Mouse (Mus musculus): ENCODE measurements around the gene Ccdc17. TPM values are rescaled to one million over a fixed set of nuclear protein-coding genes. Genes with fewer than 3 reads are reported as not detected.

Gene Ccdc17
- polyA plus RNA-seq, 1 experiment from 2014 or later = 5.8 TPM

GRCm38 (mm10) chr4:116615237-116615636 lies 18.8 kb downstream of the Ccdc17 start:
- ATAC-seq = no peak
- WGBS = 99% methylated on average over 2 of the region's 2 CpGs
- Histone ChIP-seq H3K9ac (replicated peaks) (no peak overlapping the region), H3K4me2 (replicated peaks) (no peak overlapping the region), H3K9me3 (no peaks in the 10 kb centered on the region), H3K4me1 (replicated peaks) (no peaks in the 10 kb centered on the region), H3K27ac (no peak overlapping the region), H3K27me3 (no peaks in the 10 kb centered on the region), H3K36me3 (peaks cover 70% of the 10 kb centered on the region), H3K4me3 (replicated peaks) (no peak overlapping the region)

- H3K4me1 ChIP-seq (replicated peaks) = peaks cover 24% of the 10 kb centered on the region
- no peak overlapping the region for H3K9ac ChIP-seq (replicated peaks)
- H3K27ac ChIP-seq = no peak overlapping the region
- ATAC-seq = no peak
- no peaks in the 10 kb centered on the region for H3K9me3 ChIP-seq
- H3K27me3 ChIP-seq = no peaks in the 10 kb centered on the region
- no peak overlapping the region; the same call in 1 of the 2 replicates for H3K4me2 ChIP-seq (replicated peaks)
- peaks cover 30% of the 10 kb centered on the region for H3K36me3 ChIP-seq
- H3K4me3 ChIP-seq (replicated peaks) = peak overlapping the region; percentile 99; the same call in 1 of the 2 replicates
- WGBS = 94% methylated on average over 4 of the region's 4 CpGs
Measured at GRCm38 (mm10) chr4:116624831-116625230, 28.4 kb downstream of the Ccdc17 start.

- H3K27ac ChIP-seq = peak overlapping the region; percentile 96
- peaks cover 17% of the 10 kb centered on the region for H3K36me3 ChIP-seq
- H3K27me3 ChIP-seq = no peaks in the 10 kb centered on the region
- H3K4me2 ChIP-seq (replicated peaks) = peak overlapping the region; percentile 74
- peak overlapping the region; percentile 99 for H3K4me3 ChIP-seq (replicated peaks)
- peaks cover 24% of the 10 kb centered on the region for H3K4me1 ChIP-seq (replicated peaks)
- H3K9ac ChIP-seq (replicated peaks) = peak overlapping the region; percentile 87
- ATAC-seq = peak; percentile 85
- H3K9me3 ChIP-seq = no peaks in the 10 kb centered on the region
- WGBS = 0% methylated on average over 53 of the region's 53 CpGs
Measured at GRCm38 (mm10) chr4:116626658-116627358, 30.4 kb downstream of the Ccdc17 start.

GRCm38 (mm10) chr4:116627359-116627716 lies 30.9 kb downstream of the Ccdc17 start:
- peaks cover 18% of the 10 kb centered on the region for H3K36me3 ChIP-seq
- peaks cover 24% of the 10 kb centered on the region for H3K4me1 ChIP-seq (replicated peaks)
- H3K4me3 ChIP-seq (replicated peaks) = peak overlapping the region; percentile 99
- H3K4me2 ChIP-seq (replicated peaks) = peak overlapping the region; percentile 74
- WGBS = under 1% methylated on average over 13 of the region's 13 CpGs
- H3K27ac ChIP-seq = peak overlapping the region; percentile 96
- no peaks in the 10 kb centered on the region for H3K9me3 ChIP-seq
- peak; percentile 93 for ATAC-seq
- H3K9ac ChIP-seq (replicated peaks) = peak overlapping the region; percentile 87
- no peaks in the 10 kb centered on the region for H3K27me3 ChIP-seq

GRCm38 (mm10) chr4:116627722-116628662 lies 31.5 kb downstream of the Ccdc17 start, which contains the start of gene Nasp:
Nasp (minus strand) TSS chr4:116627941.
- 8% methylated on average over 23 of the region's 23 CpGs for WGBS
- ATAC-seq = peak; percentile 90
- Histone ChIP-seq H3K4me1 (replicated peaks) (peaks cover 24% of the 10 kb centered on the region), H3K27me3 (no peaks in the 10 kb centered on the region), H3K27ac (peak within 1 kb of the TSS; percentile 96), H3K4me3 (replicated peaks) (peak within 1 kb of the TSS; percentile 99), H3K36me3 (peaks cover 20% of the 10 kb centered on the region), H3K9ac (replicated peaks) (peak within 1 kb of the TSS; percentile 87), H3K9me3 (no peaks in the 10 kb centered on the region), H3K4me2 (replicated peaks) (peak within 1 kb of the TSS; percentile 74)

- Histone ChIP-seq H3K9ac (replicated peaks) (no peak overlapping the region), H3K4me1 (replicated peaks) (no peaks in the 10 kb centered on the region), H3K4me3 (replicated peaks) (no peak overlapping the region), H3K27me3 (no peaks in the 10 kb centered on the region), H3K36me3 (peaks cover 80% of the 10 kb centered on the region), H3K9me3 (no peaks in the 10 kb centered on the region), H3K27ac (no peak overlapping the region), H3K4me2 (replicated peaks) (no peak overlapping the region)
- no peak for ATAC-seq
- 98% methylated on average over 1 of the region's 1 CpGs for WGBS
Measured at GRCm38 (mm10) chr4:116635197-116635596, 38.7 kb downstream of the Ccdc17 start.

GRCm38 (mm10) chr4:116638821-116639220 lies 42.4 kb downstream of the Ccdc17 start:
- no peak overlapping the region for H3K27ac ChIP-seq
- no peaks in the 10 kb centered on the region for H3K4me1 ChIP-seq (replicated peaks)
- peaks cover 91% of the 10 kb centered on the region for H3K36me3 ChIP-seq
- no peaks in the 10 kb centered on the region for H3K9me3 ChIP-seq
- 95% methylated on average over 6 of the region's 6 CpGs for WGBS
- no peak overlapping the region for H3K4me3 ChIP-seq (replicated peaks)
- no peaks in the 10 kb centered on the region for H3K27me3 ChIP-seq
- H3K9ac ChIP-seq (replicated peaks) = no peak overlapping the region
- ATAC-seq = no peak
- H3K4me2 ChIP-seq (replicated peaks) = no peak overlapping the region

GRCm38 (mm10) chr4:116642071-116642470 lies 45.6 kb downstream of the Ccdc17 start:
- Histone ChIP-seq H3K4me1 (replicated peaks) (peaks cover 11% of the 10 kb centered on the region), H3K27me3 (no peaks in the 10 kb centered on the region), H3K4me2 (replicated peaks) (no peak overlapping the region), H3K9me3 (no peaks in the 10 kb centered on the region), H3K36me3 (peaks cover 78% of the 10 kb centered on the region), H3K9ac (replicated peaks) (no peak overlapping the region), H3K27ac (no peak overlapping the region), H3K4me3 (replicated peaks) (no peak overlapping the region)
- ATAC-seq = no peak
- WGBS = 96% methylated on average over 1 of the region's 1 CpGs

- WGBS = 58% methylated on average over 6 of the region's 6 CpGs
- no peak for ATAC-seq
- Histone ChIP-seq H3K4me1 (replicated peaks) (peaks cover 34% of the 10 kb centered on the region), H3K27ac (no peak overlapping the region), H3K4me2 (replicated peaks) (no peak overlapping the region), H3K9me3 (no peaks in the 10 kb centered on the region), H3K4me3 (replicated peaks) (no peak overlapping the region), H3K27me3 (no peaks in the 10 kb centered on the region), H3K9ac (replicated peaks) (no peak overlapping the region), H3K36me3 (peaks cover 70% of the 10 kb centered on the region)
Measured at GRCm38 (mm10) chr4:116644326-116644725, 47.9 kb downstream of the Ccdc17 start.

- H3K36me3 ChIP-seq = peaks cover 58% of the 10 kb centered on the region
- no peak for ATAC-seq
- 92% methylated on average over 7 of the region's 7 CpGs for WGBS
Measured at GRCm38 (mm10) chr4:116645624-116646023, 49.2 kb downstream of the Ccdc17 start.

GRCm38 (mm10) chr4:116649411-116649810 lies 53.0 kb downstream of the Ccdc17 start:
- ATAC-seq = no peak
- Histone ChIP-seq H3K36me3 (peaks cover 27% of the 10 kb centered on the region), H3K4me3 (replicated peaks) (peak overlapping the region; percentile 80), H3K27me3 (no peaks in the 10 kb centered on the region), H3K27ac (no peak overlapping the region), H3K9ac (replicated peaks) (no peak overlapping the region), H3K4me2 (replicated peaks) (peak overlapping the region; percentile 86), H3K4me1 (replicated peaks) (peaks cover 50% of the 10 kb centered on the region), H3K9me3 (no peaks in the 10 kb centered on the region)
- 96% methylated on average over 2 of the region's 2 CpGs for WGBS

More at GRCm38 (mm10) chr4:116645624-116646023, 49.2 kb downstream of the Ccdc17 start:
- Histone ChIP-seq H3K9me3 (no peaks in the 10 kb centered on the region), H3K4me2 (replicated peaks) (no peak overlapping the region), H3K9ac (replicated peaks) (no peak overlapping the region), H3K27me3 (no peaks in the 10 kb centered on the region), H3K4me3 (replicated peaks) (no peak overlapping the region), H3K4me1 (replicated peaks) (peaks cover 46% of the 10 kb centered on the region), H3K27ac (no peak overlapping the region)
